ENCODE assay signal across 9 mouse cellular contexts in the genomic region with DNA sequence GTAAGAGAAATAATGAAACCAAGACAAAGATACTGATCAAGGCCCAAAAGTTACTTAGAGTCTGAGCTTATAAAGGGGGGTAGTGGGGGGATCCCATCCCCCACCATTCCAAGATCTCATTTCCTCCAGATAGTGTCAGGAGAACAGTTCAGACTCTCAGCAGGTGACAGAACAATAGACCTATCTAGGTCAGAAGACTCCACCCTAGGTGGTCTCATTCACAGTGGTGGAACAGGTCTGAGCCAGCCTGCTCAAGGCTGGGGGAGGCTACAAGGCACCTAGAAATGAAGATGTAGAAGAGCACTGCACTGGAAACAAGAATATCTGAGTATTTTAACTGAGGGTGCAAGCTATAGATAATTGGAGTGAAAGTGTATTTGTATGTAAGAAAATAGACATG.
"Had no signal": no experiment of that assay in that cellular context is flagged by ENCODE, and none has a peak within 500 bp of the region (broad histone marks: within the 10 kb centered on the region; RNA-seq: fewer than 3 reads in every experiment).

No protein-coding gene starts in this region.

- DNase-seq: lung, adult 18-20 months; lung, embryonic 14.5 days; lung, postnatal 10 days; lung, postnatal 4 days; midbrain, embryonic 14.5 days; right cerebral cortex, postnatal 14 days; thymus, adult 18-20 months; thymus, postnatal 14 days; thymus, postnatal 4 days had no signal
